Mouse (Mus musculus) C2C12 (cell line): Measurements from ENCODE around the gene Lmna. TPM values are rescaled to one million over a fixed set of nuclear protein-coding genes. Genes with fewer than 3 reads are reported as not detected.

Experiments used
- H3K27me3 ChIP-seq: one replicate; pipeline ENCODE4 v1.6.1; 2011; ENCODE audit not compliant: control insufficient read depth, insufficient read depth, insufficient read length
- H3K36me3 ChIP-seq: one replicate; pipeline ENCODE4 v1.6.1; 2011; ENCODE audit not compliant: control insufficient read depth, insufficient read depth
- H3K4me3 ChIP-seq: one replicate; pipeline ENCODE4 v1.5.1; 2011; ENCODE audit warnings: mild to moderate bottlenecking, control low read depth; ENCODE audit not compliant: poor library complexity, insufficient read depth, severe bottlenecking
- H3K79me2 ChIP-seq: one replicate; pipeline ENCODE4 v1.6.1; 2011; ENCODE audit not compliant: control insufficient read depth, insufficient read depth
- H3K79me3 ChIP-seq: one replicate; pipeline ENCODE4 v1.6.1; 2011; ENCODE audit warnings: low read depth, control low read depth
- H3ac ChIP-seq: one replicate; pipeline ENCODE3; 2011; ENCODE audit warnings: low read depth; ENCODE audit not compliant: control insufficient read depth, insufficient read length
- CEBPB ChIP-seq: IDR thresholded peaks from one replicate; pipeline ENCODE4 v1.6.1; 2011; ENCODE audit warnings: low read depth, mild to moderate bottlenecking, control low read depth, moderate library complexity
- CTCF ChIP-seq: IDR thresholded peaks from one replicate; pipeline ENCODE4 v1.5.1; 2011; ENCODE audit not compliant: control insufficient read depth, insufficient read depth, insufficient read length
- FOSL1 ChIP-seq: IDR thresholded peaks from one replicate; pipeline ENCODE4 v1.8.0; 2011; ENCODE audit warnings: mild to moderate bottlenecking, low read length; ENCODE audit not compliant: poor library complexity, insufficient read depth, severe bottlenecking
- MAX ChIP-seq: IDR thresholded peaks from one replicate; pipeline ENCODE4 v1.6.1; 2011; ENCODE audit warnings: mild to moderate bottlenecking, control low read depth
- MYOD1 ChIP-seq: IDR thresholded peaks from one replicate; pipeline ENCODE4 v1.6.1; 2011; ENCODE audit warnings: low read depth; ENCODE audit not compliant: control insufficient read depth, insufficient read length
- MYOG ChIP-seq: IDR thresholded peaks from one replicate; pipeline ENCODE4 v1.6.1; 2011; ENCODE audit not compliant: control insufficient read depth, insufficient read length; ENCODE audit errors: extremely low read depth
- USF1 ChIP-seq: IDR thresholded peaks from one replicate; pipeline ENCODE4 v1.6.1; 2011; ENCODE audit warnings: low read depth, mild to moderate bottlenecking, control low read depth, moderate library complexity
- polyA plus RNA-seq: library from polyadenylated mRNA; unstranded; fragments of >200 nt; fragmentation: generic; extraction: Trizol; gene quantifications from one replicate; pipeline ENCODE4 v1.2.1, GENCODE M21; 2012; ENCODE audit warnings: missing spikeins

Lmna gene
- polyA plus RNA-seq, 1 experiment = 1,441 TPM

DNA sequence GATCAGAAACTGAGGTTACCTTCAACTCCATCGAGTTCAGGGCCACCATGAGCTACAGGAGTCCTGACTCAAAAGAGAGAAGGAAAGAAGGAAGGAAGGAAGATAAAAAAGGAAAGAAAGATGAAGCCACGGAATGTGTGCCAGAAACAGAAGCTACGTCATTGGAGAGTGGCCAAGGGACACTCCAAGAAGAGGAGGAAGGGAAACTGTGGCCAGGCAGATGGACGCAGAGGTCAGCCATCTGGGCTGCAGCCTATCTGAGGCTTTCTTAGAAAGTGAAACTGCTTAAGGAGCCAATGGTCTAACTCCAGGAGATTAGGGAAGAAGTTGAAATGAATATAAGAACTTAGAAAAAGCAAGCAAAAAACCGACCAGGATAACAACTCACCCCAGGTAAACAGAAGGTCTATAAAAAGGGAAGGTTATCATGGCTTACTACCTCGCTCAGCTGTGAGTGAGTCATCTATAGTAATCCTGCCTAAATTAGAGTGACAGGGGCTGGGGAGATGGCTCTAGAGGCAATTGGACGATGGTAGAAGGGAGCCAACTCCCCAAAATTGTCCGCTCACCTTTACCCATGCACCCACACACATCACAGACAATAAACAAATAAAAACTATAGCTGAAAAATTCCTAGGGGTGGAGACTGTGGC lies 63.2 kb downstream of the Lmna start:
- Histone ChIP-seq H3K79me3 (no peaks in the 10 kb centered on the region), H3K79me2 (no peaks in the 10 kb centered on the region), H3K36me3 (no peaks in the 10 kb centered on the region), H3K27me3 (no peaks in the 10 kb centered on the region), H3ac (no peak overlapping the region), H3K4me3 (no peak overlapping the region)
- TF ChIP-seq MYOD1 (no peak), USF1 (no peak), CTCF (no peak), CEBPB (no peak), MAX (no peak), FOSL1 (no peak), MYOG (no peak)

GRCm38 (mm10) chr3:88442888-88443287 lies 66.9 kb downstream of the Lmna start:
- Histone ChIP-seq H3K4me3 (no peak overlapping the region), H3K36me3 (no peaks in the 10 kb centered on the region), H3K27me3 (no peaks in the 10 kb centered on the region), H3ac (no peak overlapping the region), H3K79me3 (no peaks in the 10 kb centered on the region), H3K79me2 (no peaks in the 10 kb centered on the region)
- no peak for TF ChIP-seq FOSL1
- peak; percentile 56 for TF ChIP-seq CEBPB

- Histone ChIP-seq H3K79me2 (no peaks in the 10 kb centered on the region), H3ac (no peak overlapping the region), H3K79me3 (no peaks in the 10 kb centered on the region), H3K4me3 (no peak overlapping the region), H3K27me3 (no peaks in the 10 kb centered on the region), H3K36me3 (no peaks in the 10 kb centered on the region)
- TF ChIP-seq CTCF = no peak
- TF ChIP-seq CEBPB = no peak
- no peak for TF ChIP-seq MYOD1
- no peak for TF ChIP-seq USF1
- TF ChIP-seq MAX = no peak
- no peak for TF ChIP-seq FOSL1
Measured at GRCm38 (mm10) chr3:88442488-88442887, 67.3 kb downstream of the Lmna start.

DNA sequence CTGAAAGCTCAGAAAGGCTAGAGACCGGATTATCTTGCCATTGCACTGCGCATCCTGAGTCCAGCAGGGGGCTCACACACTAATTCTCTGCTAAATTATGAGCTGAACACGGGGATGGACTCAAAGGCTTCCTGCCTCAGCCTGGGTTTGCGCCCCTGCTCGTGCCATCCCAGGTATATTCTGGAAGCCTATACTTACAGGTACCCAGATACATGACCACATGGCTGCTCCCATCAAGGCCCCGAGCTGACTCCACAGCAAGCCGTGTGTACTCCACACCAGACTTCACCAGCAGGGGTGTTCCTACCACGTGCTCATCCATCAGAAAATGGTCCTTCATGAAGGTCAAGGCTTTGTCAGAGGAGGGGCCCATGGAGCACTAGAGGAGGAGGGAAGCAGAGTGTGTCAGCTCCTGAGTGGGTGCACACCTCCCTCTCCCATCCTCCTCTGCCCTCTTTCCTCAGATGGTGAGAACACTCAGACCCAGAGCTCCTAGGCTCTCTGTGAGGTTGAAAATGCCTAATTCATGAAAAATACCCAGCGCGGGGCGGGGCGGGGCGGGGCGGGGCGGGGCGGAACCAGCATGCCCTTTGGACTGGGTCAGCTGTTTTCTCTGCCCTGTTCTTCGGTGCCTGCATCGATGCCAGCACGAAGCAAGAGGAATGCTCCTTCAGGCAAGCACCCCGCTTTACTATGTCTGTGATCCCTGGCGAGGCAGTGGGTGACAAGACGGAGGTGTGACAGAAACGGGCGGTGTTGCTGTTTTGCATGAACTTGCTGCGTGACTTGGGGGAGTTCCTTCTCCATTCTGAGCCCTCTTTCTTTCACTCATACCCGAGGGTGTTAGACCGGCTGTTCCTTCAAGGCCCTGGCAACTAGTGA lies 69.0 kb downstream of the Lmna start:
- Histone ChIP-seq H3ac (peak overlapping the region; percentile 41), H3K79me2 (no peaks in the 10 kb centered on the region), H3K79me3 (no peaks in the 10 kb centered on the region), H3K4me3 (no peak overlapping the region), H3K27me3 (no peaks in the 10 kb centered on the region), H3K36me3 (no peaks in the 10 kb centered on the region)
- TF ChIP-seq USF1 (peak; percentile 30), MYOG (no peak), FOSL1 (no peak), CTCF (no peak), MYOD1 (no peak), MAX (peak; percentile 79), CEBPB (no peak)

DNA sequence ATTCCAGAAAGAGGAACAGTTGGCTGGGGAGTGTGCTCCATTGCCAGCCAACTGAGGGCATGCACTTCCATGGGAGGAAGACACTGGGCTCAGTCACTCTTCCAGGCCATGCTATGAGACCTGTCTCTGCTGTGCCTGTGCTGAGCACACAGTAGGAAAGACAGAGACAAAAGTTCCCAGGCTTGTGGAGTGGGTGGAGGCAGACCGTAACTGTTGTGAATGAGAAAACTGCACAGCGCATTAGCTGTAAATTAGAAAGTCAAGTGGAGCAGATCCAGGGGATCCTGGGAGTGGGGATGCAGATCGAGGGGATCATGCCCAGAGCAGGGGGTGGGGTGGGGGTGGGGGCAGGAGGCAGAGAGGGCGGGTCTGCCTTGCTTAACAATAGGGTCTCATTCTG lies 70.2 kb downstream of the Lmna start:
- H3K4me3 ChIP-seq = no peak overlapping the region
- no peaks in the 10 kb centered on the region for H3K36me3 ChIP-seq
- no peak overlapping the region for H3ac ChIP-seq
- TF ChIP-seq MYOD1 = no peak
- no peak for TF ChIP-seq MAX
- TF ChIP-seq MYOG = no peak
- no peak for TF ChIP-seq USF1
- no peak for TF ChIP-seq FOSL1
- TF ChIP-seq CTCF = no peak
- no peak for TF ChIP-seq CEBPB
- H3K79me2 ChIP-seq = no peaks in the 10 kb centered on the region
- H3K27me3 ChIP-seq = no peaks in the 10 kb centered on the region
- no peaks in the 10 kb centered on the region for H3K79me3 ChIP-seq

DNA sequence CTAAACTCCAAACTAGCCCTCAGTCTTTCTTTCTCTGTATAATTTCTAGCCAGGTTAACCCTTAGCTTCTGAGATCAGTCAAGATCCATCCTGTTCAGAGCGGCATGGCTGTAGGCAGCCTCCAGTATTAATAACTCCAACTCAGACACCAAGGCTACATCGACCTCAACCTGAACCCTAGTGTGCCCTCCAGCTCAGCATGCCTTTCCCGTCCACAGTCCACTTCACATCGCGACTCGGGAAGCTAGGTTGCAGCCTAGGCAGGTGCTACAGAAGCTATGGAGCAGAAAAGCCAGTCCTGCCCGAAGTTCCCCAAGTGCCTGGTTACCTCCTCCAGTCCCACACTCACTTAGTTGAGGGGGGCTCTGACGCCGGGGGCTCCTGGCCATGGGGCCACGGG lies 72.3 kb downstream of the Lmna start:
- no peak overlapping the region for H3K4me3 ChIP-seq
- H3K27me3 ChIP-seq = no peaks in the 10 kb centered on the region

More for the DNA sequence above, 72.3 kb downstream of the Lmna start:
- no peaks in the 10 kb centered on the region for H3K36me3 ChIP-seq
- no peaks in the 10 kb centered on the region for H3K79me3 ChIP-seq
- TF ChIP-seq MYOG (no peak), FOSL1 (no peak), USF1 (no peak), MAX (no peak), CEBPB (no peak), CTCF (no peak), MYOD1 (no peak)
- no peaks in the 10 kb centered on the region for H3K79me2 ChIP-seq
- no peak overlapping the region for H3ac ChIP-seq
